Mouse (Mus musculus): ENCODE measurements around the gene Bcl9.

Bcl9 gene

DNA sequence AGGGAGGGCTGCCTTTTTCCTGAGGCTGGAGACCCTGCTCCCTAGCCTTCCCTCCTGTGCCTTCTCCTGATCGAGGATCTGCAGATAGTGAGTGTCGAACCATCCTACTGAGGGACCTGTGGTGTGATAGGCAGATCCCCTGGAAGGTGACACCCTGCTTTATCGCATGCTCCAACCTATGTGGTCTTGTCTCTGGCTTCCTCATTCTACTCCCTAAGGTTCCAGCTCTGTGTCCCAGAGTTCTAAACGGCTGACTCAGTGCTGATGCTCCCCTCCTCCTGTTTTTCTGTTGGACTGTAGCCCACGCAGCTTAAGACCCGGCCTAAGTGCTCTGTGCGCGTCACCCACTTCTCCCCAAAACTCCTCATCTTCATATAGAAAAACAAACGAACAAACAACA is 65.9 kb downstream of the Bcl9 start:
- H3K27me3 ChIP-seq (ENCODE audit: control insufficient read depth, insufficient read depth, low read length, poor library complexity, severe bottlenecking): no peaks in the 10 kb centered on the region
- DNase-seq (ENCODE audit: low read depth, low spot score): no peak

DNA sequence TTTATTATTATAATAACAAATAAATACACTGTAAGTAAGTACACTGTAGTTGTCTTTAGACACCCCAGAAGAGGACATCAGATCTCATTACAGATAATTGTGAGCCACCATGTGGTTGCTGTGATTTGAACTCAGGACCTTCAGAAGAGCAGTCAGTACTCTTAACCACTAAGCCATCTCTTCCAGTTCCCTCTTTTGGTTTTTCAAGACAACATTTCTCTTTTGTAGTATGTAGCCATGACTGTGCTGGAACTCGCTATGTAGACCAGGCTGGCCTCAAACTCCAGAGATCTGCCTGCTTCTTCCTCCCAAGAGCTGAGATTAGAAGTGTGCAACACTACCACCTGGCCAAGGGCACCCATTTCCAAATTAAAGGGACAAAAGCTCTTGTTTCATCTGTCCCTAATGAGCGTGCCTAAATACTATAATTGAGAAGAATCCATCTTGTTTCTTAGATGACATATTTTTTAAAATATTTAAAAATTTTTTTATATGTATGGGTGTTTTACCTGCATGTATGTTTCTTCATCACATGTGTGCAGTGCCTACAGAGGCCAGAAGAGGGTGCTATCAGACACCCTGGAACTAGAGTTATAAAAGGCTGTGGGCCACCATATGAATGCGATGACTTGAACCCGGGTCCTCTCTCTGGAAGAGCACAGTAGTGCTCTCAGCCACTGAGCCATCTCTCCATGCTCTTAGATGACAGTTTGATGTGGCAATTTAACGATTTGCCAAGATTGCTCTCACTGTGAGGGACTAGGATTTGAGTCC is 66.9 kb downstream of the Bcl9 start:
- Histone ChIP-seq H3K36me3 (ENCODE audit: control insufficient read depth, insufficient read depth, low read length, poor library complexity, severe bottlenecking) (no peaks in the 10 kb centered on the region), H3K27me3 (ENCODE audit: control insufficient read depth, insufficient read depth, low read length, poor library complexity, severe bottlenecking) (no peaks in the 10 kb centered on the region)
- DNase-seq (ENCODE audit: low read depth, low spot score): no peak

More for the DNA sequence above, 65.9 kb downstream of the Bcl9 start:
- H3K36me3 ChIP-seq (ENCODE audit: control insufficient read depth, insufficient read depth, low read length, poor library complexity, severe bottlenecking): no peaks in the 10 kb centered on the region

DNA sequence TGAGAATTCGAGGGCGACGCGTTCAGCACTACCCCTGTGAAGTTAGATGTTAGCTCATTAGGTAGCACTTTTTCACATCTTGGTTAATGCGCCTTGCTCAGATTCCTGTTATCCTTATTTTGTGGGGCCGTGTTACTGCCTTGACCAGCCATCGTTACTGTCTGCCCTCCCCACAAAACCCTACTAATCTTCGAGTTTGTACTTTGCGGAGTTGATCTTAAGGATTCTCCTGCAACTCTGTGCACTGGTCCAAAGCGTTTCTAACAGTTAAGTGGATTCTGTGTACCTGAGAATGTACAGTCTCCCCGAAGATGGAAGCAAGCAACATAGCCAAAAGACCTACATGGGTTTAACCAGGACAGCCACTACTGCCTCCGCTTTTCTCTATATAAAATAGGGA is 69.3 kb downstream of the Bcl9 start:
- no peaks in the 10 kb centered on the region for H3K36me3 ChIP-seq (ENCODE audit: control insufficient read depth, insufficient read depth, low read length, poor library complexity, severe bottlenecking)
- no peak for DNase-seq (ENCODE audit: low read depth, low spot score)
- no peaks in the 10 kb centered on the region for H3K27me3 ChIP-seq (ENCODE audit: control insufficient read depth, insufficient read depth, low read length, poor library complexity, severe bottlenecking)

DNA sequence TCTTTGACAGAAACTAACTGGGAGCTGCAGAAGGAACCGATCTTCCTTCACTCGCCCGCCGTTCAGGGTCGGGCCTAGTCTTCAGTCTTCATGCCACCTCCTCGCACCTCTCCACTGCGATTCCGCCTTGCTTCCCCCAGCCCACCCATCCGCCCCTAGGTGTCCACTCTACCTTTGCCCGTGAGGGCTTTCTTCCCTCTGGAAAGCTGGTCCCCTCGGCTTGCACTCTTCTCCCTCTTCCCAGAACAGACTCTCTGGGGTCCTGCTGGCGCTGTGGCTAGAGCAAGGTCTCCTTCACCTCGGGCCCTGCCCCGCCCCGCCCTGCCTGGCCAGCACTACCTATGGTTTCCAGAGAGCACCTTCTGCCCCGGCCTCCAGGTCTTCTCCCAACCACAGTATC is 69.7 kb downstream of the Bcl9 start:
- Histone ChIP-seq H3K27me3 (ENCODE audit: control insufficient read depth, insufficient read depth, low read length, poor library complexity, severe bottlenecking) (no peaks in the 10 kb centered on the region), H3K36me3 (ENCODE audit: control insufficient read depth, insufficient read depth, low read length, poor library complexity, severe bottlenecking) (no peaks in the 10 kb centered on the region)
- no peak for DNase-seq (ENCODE audit: low read depth, low spot score)

DNA sequence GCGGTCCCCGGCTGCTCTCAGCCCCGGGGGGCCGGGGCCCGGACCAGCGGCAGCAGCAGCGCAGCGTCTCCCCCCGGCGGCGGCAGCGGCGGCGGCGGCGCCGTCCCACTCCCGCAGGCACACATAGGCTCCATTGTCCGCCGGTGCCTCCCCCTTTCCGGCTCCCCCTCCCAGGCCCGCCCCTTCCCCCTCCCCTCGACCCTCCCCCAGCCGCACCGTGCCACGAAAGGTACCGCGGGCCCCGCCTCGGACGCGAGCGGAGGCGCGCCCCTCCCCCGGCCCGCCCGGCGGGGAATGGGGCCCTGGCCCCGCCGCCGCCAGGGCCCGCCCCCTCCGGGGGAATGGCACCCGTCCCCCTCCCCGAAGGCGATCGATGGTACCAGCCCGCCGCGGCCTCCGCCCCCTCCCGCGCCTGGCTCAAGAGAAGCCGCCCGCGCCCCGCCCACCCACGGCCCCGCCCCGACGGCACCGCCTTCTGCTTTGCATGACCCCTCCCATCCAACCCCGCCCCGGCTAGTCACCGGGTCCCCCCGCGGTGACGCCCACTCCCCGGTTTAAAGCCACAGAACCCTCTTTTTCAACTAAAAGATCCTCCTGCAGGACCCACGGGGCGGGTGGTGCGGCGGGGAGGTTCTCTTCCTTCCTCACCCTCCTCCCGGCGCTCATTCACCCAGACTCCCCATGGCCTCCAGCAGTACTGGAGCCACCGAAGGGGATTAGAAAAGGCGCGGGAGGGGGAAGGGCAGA is 70.3 kb downstream of the Bcl9 start:
- no peaks in the 10 kb centered on the region for H3K27me3 ChIP-seq (ENCODE audit: control insufficient read depth, insufficient read depth, low read length, poor library complexity, severe bottlenecking)

DNA sequence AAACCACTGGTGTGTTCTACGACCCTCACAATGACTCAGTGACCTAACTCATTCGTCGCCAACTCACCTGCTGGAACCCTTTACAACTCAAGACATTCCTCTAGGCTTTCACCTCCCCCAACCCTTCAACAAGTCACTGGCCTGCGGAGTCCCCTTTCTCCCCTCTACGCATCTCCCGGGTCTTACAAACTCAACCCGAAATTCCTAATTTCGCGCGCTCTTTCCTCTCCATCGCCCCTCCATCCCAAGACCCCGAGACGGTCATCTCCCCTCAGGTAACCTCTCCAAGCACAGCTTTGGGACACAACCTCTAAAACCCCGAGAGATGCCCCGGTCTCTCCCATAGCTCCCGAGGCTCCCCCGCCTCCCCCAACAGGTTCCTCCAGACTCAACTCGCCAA is 71.0 kb downstream of the Bcl9 start:
- DNase-seq (ENCODE audit: low read depth, low spot score): no peak
- Histone ChIP-seq H3K36me3 (ENCODE audit: control insufficient read depth, insufficient read depth, low read length, poor library complexity, severe bottlenecking) (peaks cover 3% of the 10 kb centered on the region; the same call in 1 of the 2 replicates), H3K27me3 (ENCODE audit: control insufficient read depth, insufficient read depth, low read length, poor library complexity, severe bottlenecking) (no peaks in the 10 kb centered on the region)

More for the DNA sequence above, 70.3 kb downstream of the Bcl9 start:
- H3K36me3 ChIP-seq (ENCODE audit: control insufficient read depth, insufficient read depth, low read length, poor library complexity, severe bottlenecking): peaks cover under 1% of the 10 kb centered on the region; the same call in 1 of the 2 replicates
- DNase-seq (ENCODE audit: low read depth, low spot score): peak; percentile 95

DNA sequence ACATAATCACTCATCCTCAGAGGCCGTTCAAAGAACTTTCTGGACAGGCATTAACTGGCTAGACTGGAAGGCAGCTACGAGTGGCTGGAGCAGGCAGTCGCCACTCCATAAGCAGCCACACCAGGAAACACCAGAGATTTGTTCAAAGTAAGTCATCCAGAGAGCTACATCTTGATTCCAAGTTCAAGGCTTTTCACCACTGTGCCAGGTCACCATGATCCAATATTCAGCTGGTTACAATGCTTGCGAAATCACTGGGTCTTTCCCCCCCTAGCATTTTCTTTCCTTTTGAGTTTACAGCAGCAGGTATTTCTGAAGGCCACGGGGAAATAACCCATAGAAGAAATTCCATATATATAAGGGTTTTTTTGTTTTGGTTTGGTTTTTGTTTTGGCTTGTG is 72.5 kb downstream of the Bcl9 start:
- no peaks in the 10 kb centered on the region for H3K27me3 ChIP-seq (ENCODE audit: control insufficient read depth, insufficient read depth, low read length, poor library complexity, severe bottlenecking)
- H3K36me3 ChIP-seq (ENCODE audit: control insufficient read depth, insufficient read depth, low read length, poor library complexity, severe bottlenecking): peaks cover 5% of the 10 kb centered on the region
- no peak for DNase-seq (ENCODE audit: low read depth, low spot score)

DNA sequence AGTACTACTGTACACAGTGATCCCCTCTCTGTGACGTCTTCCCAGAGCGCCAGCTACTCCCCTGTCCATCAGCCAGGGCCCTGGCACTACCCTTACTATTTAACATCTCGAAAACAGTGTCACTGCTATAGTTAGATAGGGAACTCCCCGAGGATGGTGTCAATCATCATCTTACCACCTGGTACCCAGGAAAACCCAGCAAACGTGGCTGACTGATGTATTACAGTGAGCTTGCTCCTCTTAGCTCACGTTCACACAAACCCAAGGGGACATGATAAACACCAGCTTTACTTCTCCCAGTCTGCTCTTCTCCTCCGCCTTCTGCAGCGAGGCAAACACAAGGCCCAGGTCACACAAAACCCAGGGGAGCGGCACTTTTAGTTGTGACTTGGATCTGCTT is 74.5 kb downstream of the Bcl9 start:
- DNase-seq (ENCODE audit: low read depth, low spot score): no peak
- Histone ChIP-seq H3K36me3 (ENCODE audit: control insufficient read depth, insufficient read depth, low read length, poor library complexity, severe bottlenecking) (peaks cover 5% of the 10 kb centered on the region), H3K27me3 (ENCODE audit: control insufficient read depth, insufficient read depth, low read length, poor library complexity, severe bottlenecking) (no peaks in the 10 kb centered on the region)

DNA sequence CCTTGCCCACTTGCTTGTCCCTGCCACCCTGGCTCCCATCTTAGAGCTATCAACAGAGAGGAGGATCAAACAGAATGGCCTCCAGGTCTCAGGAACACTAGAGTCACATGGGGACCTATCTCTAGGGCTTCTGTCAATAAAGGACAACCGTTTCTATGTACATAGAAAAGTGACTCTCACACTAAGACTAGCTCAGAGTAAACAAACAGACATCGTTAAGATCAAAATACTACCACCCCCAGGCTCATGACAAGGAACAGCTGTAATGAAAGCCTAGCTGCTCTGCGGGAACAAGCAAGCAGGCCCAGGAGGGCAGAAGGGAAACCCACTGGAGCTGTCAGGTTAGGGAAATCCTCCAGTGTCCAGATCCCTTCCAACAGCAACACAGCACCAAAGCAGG is 82.2 kb downstream of the Bcl9 start:
- no peaks in the 10 kb centered on the region for H3K27me3 ChIP-seq (ENCODE audit: control insufficient read depth, insufficient read depth, low read length, poor library complexity, severe bottlenecking)
- DNase-seq (ENCODE audit: low read depth, low spot score): no peak
- peaks cover 16% of the 10 kb centered on the region for H3K36me3 ChIP-seq (ENCODE audit: control insufficient read depth, insufficient read depth, low read length, poor library complexity, severe bottlenecking)

DNA sequence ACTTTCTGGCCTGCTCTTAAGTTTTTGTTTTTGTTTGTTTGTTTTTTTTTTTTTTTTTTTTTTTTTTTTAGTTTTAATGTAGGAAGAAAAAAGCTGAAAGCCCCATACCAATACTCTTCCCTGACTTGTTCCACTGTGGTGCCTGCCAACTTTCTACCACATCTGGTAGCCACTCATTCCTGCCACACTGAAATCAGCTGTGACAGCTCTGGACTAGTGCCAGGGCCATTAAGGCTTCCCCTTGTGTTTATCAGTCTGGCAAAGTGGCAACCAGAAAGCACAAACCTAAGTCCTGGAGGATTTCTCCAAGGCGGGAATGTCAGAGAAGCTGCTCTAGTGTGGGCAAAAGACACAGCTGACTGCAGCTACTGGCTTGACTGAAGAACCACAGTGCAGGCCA is 83.3 kb downstream of the Bcl9 start:
- Histone ChIP-seq H3K27me3 (ENCODE audit: control insufficient read depth, insufficient read depth, low read length, poor library complexity, severe bottlenecking) (no peaks in the 10 kb centered on the region), H3K36me3 (ENCODE audit: control insufficient read depth, insufficient read depth, low read length, poor library complexity, severe bottlenecking) (peaks cover 16% of the 10 kb centered on the region)
- DNase-seq (ENCODE audit: low read depth, low spot score): no peak

DNA sequence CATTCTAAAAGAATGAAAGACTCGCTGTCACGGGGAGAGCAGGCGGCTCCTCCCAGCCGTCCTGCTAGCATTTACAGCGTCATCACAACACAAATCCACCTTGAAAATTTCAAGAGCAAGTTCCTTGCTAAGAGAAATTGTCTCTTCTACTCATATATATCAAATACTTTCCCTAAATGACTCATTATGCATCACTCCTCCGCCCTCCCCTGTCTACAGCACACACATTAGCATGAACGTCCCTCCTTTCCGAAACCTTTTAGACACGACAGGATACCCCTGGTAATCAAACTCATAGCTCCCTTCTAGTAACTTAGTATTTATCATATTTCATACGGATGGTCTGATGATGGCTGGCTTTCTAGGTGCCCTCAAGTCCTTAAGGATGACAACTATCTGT is 83.8 kb downstream of the Bcl9 start:
- Histone ChIP-seq H3K27me3 (ENCODE audit: control insufficient read depth, insufficient read depth, low read length, poor library complexity, severe bottlenecking) (no peaks in the 10 kb centered on the region), H3K36me3 (ENCODE audit: control insufficient read depth, insufficient read depth, low read length, poor library complexity, severe bottlenecking) (peaks cover 16% of the 10 kb centered on the region)
- DNase-seq (ENCODE audit: low read depth, low spot score): no peak

DNA sequence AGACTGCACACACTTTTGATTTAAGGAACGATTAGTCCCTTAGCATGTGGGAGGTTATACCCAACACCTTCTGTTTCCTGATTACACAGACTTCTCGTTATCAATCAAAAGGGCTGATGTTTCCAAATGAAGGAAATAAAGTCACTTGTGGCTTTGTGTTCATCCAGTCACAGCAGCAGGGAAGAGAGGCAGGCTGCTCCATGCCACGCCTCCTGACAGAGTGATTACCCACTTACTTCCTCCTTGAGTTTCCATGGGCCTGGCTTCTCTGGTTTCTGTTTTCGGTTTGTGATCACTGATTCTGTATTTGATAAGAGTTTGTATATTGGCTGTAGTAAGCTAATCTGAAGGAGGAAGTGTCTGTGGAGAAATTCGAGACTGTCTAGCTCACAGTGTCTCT is 86.5 kb downstream of the Bcl9 start:
- peak; percentile 74 for DNase-seq (ENCODE audit: low read depth, low spot score)

DNA sequence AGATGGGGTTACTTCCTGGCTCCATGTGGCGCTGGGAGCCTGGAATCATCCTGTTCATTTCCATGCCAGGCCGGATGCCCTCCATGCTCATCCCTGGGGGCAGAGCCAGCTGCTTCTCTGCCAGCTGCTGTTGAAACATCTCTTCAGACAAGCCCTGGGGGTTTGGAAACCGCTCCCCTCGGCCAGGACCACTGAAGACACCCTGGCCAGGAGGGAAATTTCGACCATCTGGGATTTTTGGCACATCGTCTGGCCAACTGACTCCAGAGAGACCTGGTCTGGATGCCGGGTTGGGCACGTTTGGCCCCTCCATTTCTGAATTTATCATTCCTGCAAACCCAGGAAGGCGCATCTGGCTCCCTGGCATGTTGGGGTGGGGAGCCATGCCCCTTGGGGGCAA is 88.4 kb downstream of the Bcl9 start:
- Histone ChIP-seq H3K36me3 (ENCODE audit: control insufficient read depth, insufficient read depth, low read length, poor library complexity, severe bottlenecking) (peaks cover 7% of the 10 kb centered on the region), H3K27me3 (ENCODE audit: control insufficient read depth, insufficient read depth, low read length, poor library complexity, severe bottlenecking) (no peaks in the 10 kb centered on the region)
- no peak for DNase-seq (ENCODE audit: low read depth, low spot score)

More for the DNA sequence above, 86.5 kb downstream of the Bcl9 start:
- Histone ChIP-seq H3K36me3 (ENCODE audit: control insufficient read depth, insufficient read depth, low read length, poor library complexity, severe bottlenecking) (peaks cover 14% of the 10 kb centered on the region), H3K27me3 (ENCODE audit: control insufficient read depth, insufficient read depth, low read length, poor library complexity, severe bottlenecking) (no peaks in the 10 kb centered on the region)

DNA sequence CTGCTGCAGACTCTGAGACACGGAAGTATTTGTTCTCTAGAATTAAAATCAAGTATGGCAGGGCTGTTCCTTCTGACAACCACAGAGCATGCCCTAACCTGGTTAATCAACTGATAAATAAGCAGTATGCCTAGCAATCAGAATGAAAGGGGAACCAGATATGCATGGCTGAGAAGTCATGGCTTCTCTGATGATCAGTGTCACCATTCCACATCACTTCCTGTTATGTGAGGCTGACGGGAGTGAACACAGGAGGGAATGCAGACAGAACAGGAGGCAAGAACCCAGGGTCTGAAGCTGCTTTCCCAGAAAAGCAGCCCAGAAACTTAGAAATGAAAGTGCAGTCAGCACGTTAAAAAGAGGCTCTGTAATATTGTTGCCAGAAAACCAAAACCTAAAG is 91.2 kb downstream of the Bcl9 start:
- Histone ChIP-seq H3K36me3 (ENCODE audit: control insufficient read depth, insufficient read depth, low read length, poor library complexity, severe bottlenecking) (peaks cover 2% of the 10 kb centered on the region; the same call in 1 of the 2 replicates), H3K27me3 (ENCODE audit: control insufficient read depth, insufficient read depth, low read length, poor library complexity, severe bottlenecking) (no peaks in the 10 kb centered on the region)
- DNase-seq (ENCODE audit: low read depth, low spot score): peak; percentile 78

DNA sequence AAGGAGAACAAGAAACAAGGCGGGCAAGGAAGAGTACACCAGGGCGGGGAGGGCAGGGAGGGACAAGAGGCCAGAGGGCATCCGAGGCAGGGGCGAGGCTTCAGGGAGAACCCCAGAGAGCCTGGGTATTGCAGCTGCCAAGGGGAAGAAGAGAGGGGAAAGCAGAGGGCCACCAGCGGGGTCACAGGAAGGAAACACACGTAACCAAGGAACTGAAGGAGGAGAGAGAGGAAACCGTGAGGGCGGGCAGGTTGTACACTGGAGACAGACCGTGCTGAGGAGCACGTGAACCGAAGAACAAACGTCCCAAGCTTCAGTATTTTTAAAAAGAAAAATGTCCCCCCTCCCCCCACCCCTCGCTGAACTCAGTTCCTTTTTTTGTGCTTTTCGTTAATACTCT is 93.8 kb downstream of the Bcl9 start:
- H3K36me3 ChIP-seq (ENCODE audit: control insufficient read depth, insufficient read depth, low read length, poor library complexity, severe bottlenecking): no peaks in the 10 kb centered on the region
- H3K27me3 ChIP-seq (ENCODE audit: control insufficient read depth, insufficient read depth, low read length, poor library complexity, severe bottlenecking): no peaks in the 10 kb centered on the region
- peak; percentile 83 for DNase-seq (ENCODE audit: low read depth, low spot score)
